Mouse (Mus musculus) spleen, postnatal 0 days (tissue): ENCODE results near the gene Rgs4. TPM values are rescaled to one million over a fixed set of nuclear protein-coding genes. Genes with fewer than 3 reads are reported as not detected.

Experiments used
- polyA plus RNA-seq: library from polyadenylated mRNA; unstranded; fragments of >200 nt; fragmentation: Nextera tagmentation; extraction: Ambion mirVana; gene quantifications from 2 replicates; pipeline ENCODE4 v1.2.1, GENCODE M21; 2015

Gene Rgs4
- 1.4 and 1.5 TPM in 2 replicates for polyA plus RNA-seq

GRCm38 (mm10) chr1:169747473-169747872 lies at the start of gene Rgs4:
TSS of gene Rgs4 (minus strand) at chr1:169747642.

Other genes with a start within 250 kb of the Rgs4 start
- gene Nuf2, start 216.2 kb downstream of the Rgs4 start, polyA plus RNA-seq, result 45.4 and 55.6 TPM in 2 replicates
- 0.73 and 0.90 TPM in 2 replicates for gene Rgs5, start 92.1 kb downstream of the Rgs4 start, polyA plus RNA-seq
- not detected in 2 replicates for gene Ccdc190, start 181.0 kb upstream of the Rgs4 start, polyA plus RNA-seq
- gene Hsd17b7, start 221.6 kb upstream of the Rgs4 start, polyA plus RNA-seq, result 2.9 and 3.8 TPM in 2 replicates